Mouse (Mus musculus) embryonic facial prominence, embryonic 15.5 days (tissue): ENCODE data around the gene Usp36. TPM values are rescaled to one million over a fixed set of nuclear protein-coding genes. Genes with fewer than 3 reads are reported as not detected.

Experiments used
- ATAC-seq: fragments of 200-750 bp; cut with Nextera tagmentation; 2 replicates; pipeline ENCODE4 v1.8.0; 2017; ENCODE audit warnings: low read depth, moderate TSS enrichment; ENCODE audit not compliant: insufficient number of reproducible peaks, low FRiP score, low TSS enrichment
- H3K27ac ChIP-seq: fragments of 300-500 bp; sonication (generic); replicated peaks from 2 replicates; pipeline ENCODE4 v1.5.1; 2015; ENCODE audit warnings: mild to moderate bottlenecking, inconsistent platforms
- H3K27me3 ChIP-seq: fragments of 300-500 bp; sonication (generic); 2 replicates; pipeline ENCODE4 v1.6.1; 2015; ENCODE audit warnings: inconsistent platforms
- H3K36me3 ChIP-seq: fragments of 300-500 bp; sonication (generic); 2 replicates; pipeline ENCODE4 v1.6.1; 2015; ENCODE audit warnings: mild to moderate bottlenecking, inconsistent platforms
- H3K4me1 ChIP-seq: fragments of 300-500 bp; sonication (generic); 2 replicates; pipeline ENCODE4 v1.6.1; 2015; ENCODE audit warnings: inconsistent platforms
- H3K4me2 ChIP-seq: fragments of 300-500 bp; sonication (generic); replicated peaks from 2 replicates; pipeline ENCODE4 v1.6.1; 2015; ENCODE audit warnings: mild to moderate bottlenecking, inconsistent platforms
- H3K4me3 ChIP-seq: fragments of 300-500 bp; sonication (generic); replicated peaks from 2 replicates; pipeline ENCODE4 v1.5.1; 2015; ENCODE audit warnings: mild to moderate bottlenecking, inconsistent platforms
- H3K9ac ChIP-seq: fragments of 300-500 bp; sonication (generic); 2 replicates; pipeline ENCODE4 v1.6.1; 2015; ENCODE audit warnings: inconsistent platforms
- H3K9me3 ChIP-seq: fragments of 300-500 bp; sonication (generic); replicated peaks from 2 replicates; pipeline ENCODE4 v1.6.1; 2016; ENCODE audit warnings: inconsistent platforms
- WGBS: fragments of 180-500 bp; shearing (Covaris S2); methylation state at CpG from one replicate; pipeline ENCODE4 v1.1.7; 2015; 5-methylcytosine and 5-hydroxymethylcytosine counted together
- polyA plus RNA-seq: library from polyadenylated mRNA; unstranded; fragments of >200 nt; fragmentation: Nextera tagmentation; extraction: Ambion mirVana; gene quantifications from 2 replicates; pipeline ENCODE4 v1.2.1, GENCODE M21; 2015

Gene Usp36
- polyA plus RNA-seq, 1 experiment from 2014 or later = 25.4 TPM

GRCm38 (mm10) chr11:118248150-118249011 is 41.7 kb downstream of the Usp36 start, which contains the start of gene Cyth1:
Cyth1 (minus strand) TSS chr11:118248592.
- peak within 1 kb of the TSS; percentile 90 for H3K4me3 ChIP-seq
- H3K36me3 ChIP-seq = no peaks in the 10 kb centered on the region
- peak within 1 kb of the TSS; percentile 82 for H3K9ac ChIP-seq
- under 1% methylated on average over 86 of the region's 86 CpGs for WGBS
- H3K4me1 ChIP-seq = peaks cover 32% of the 10 kb centered on the region
- no peaks in the 10 kb centered on the region for H3K9me3 ChIP-seq
- peak within 1 kb of the TSS; percentile 84 for H3K27ac ChIP-seq
- peak; percentile 96 for ATAC-seq
- no peaks in the 10 kb centered on the region for H3K27me3 ChIP-seq
- H3K4me2 ChIP-seq = peak within 1 kb of the TSS; percentile 86

GRCm38 (mm10) chr11:118247359-118248095 is 42.5 kb downstream of the Usp36 start:
- H3K36me3 ChIP-seq = no peaks in the 10 kb centered on the region
- H3K4me2 ChIP-seq = peak overlapping the region; percentile 86
- H3K9me3 ChIP-seq = no peaks in the 10 kb centered on the region
- no peaks in the 10 kb centered on the region for H3K27me3 ChIP-seq
- peak overlapping the region; percentile 82 for H3K9ac ChIP-seq
- peaks cover 31% of the 10 kb centered on the region for H3K4me1 ChIP-seq
- under 1% methylated on average over 43 of the region's 43 CpGs for WGBS
- H3K27ac ChIP-seq = peak overlapping the region; percentile 68
- no peak for ATAC-seq
- H3K4me3 ChIP-seq = peak overlapping the region; percentile 90

DNA sequence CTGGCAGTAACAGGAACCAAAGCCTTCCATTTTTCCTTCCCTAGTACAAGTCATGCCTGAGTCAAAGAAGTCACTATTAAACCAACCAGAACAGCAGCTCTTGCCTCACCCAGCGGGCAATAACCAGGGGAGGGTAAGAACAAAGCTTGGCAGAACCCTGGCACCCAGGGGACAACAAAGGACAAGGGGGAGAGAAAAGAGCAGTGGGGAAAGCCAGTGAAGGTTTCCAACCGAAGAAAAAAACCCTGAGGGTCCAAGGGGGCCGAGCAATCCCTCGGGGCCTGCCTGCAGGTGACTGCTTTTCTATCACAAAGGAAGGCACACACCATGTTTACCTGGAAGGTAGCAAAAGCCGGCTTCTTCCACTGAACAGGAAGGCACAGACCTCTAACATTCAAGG is 43.3 kb downstream of the Usp36 start:
- WGBS = 47% methylated on average over 5 of the region's 5 CpGs

DNA sequence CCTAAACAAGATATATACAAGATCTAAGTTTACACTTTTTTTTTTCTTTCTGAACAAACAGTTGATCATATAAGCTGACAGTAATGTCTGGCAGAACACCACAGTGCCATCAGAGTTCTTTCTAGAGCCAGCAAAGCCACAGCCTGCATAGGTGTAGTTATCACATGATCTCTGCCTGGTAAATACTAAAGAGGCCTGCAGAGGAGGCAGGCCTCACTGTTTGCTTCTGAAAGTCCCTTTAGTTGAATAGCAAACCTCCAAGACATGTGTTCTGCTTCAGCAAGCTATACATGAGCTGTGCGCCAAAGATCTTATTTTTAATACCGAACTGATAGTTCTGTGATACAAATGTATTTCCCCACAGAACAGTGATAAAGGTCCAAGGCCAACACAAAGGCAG is 44.9 kb downstream of the Usp36 start:
- no peak for ATAC-seq
- Histone ChIP-seq H3K36me3 (no peaks in the 10 kb centered on the region), H3K27me3 (no peaks in the 10 kb centered on the region), H3K4me3 (no peak overlapping the region), H3K9ac (no peak overlapping the region), H3K27ac (no peak overlapping the region), H3K9me3 (no peaks in the 10 kb centered on the region), H3K4me2 (no peak overlapping the region), H3K4me1 (peaks cover 48% of the 10 kb centered on the region)
- WGBS = 92% methylated on average over 2 of the region's 2 CpGs

More for the DNA sequence above, 43.3 kb downstream of the Usp36 start:
- H3K4me3 ChIP-seq = peak overlapping the region; percentile 90
- no peaks in the 10 kb centered on the region for H3K9me3 ChIP-seq
- H3K4me1 ChIP-seq = peaks cover 39% of the 10 kb centered on the region
- H3K27me3 ChIP-seq = no peaks in the 10 kb centered on the region
- H3K27ac ChIP-seq = peak overlapping the region; percentile 68; the same call in 1 of the 2 replicates
- peak overlapping the region; percentile 86 for H3K4me2 ChIP-seq
- peak overlapping the region; percentile 82; the same call in 1 of the 2 replicates for H3K9ac ChIP-seq
- no peak for ATAC-seq
- no peaks in the 10 kb centered on the region for H3K36me3 ChIP-seq

DNA sequence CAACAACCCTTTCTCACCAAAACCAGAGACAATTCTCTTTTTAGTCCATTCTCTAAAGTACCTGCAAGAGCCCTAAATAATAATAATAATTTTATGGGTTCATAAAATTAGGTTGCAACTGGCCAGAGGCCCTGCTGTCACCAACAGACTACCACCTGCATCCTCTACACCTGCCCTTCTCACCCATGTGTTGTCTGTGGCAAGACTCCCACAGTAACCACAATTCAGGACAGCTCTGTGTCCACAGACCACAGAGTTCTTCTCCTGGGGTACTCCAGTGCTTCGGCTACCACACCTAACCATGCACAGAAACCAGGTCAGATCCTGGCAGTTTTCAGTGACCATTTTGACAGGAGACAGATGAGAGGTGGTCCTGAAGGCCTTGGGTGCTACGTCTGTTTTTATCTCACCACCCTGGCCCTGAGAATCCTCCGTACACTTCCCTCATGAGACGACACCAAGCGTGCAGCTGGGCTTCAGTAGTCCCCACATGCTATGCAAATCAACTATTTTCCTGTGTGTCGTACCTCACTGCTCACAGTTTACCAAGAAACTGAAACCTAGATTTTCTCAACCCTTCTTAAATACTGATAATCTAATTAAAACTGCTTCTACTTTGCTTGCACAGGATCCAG is 46.3 kb downstream of the Usp36 start:
- Histone ChIP-seq H3K4me3 (no peak overlapping the region), H3K9me3 (no peaks in the 10 kb centered on the region), H3K4me2 (no peak overlapping the region), H3K4me1 (peaks cover 56% of the 10 kb centered on the region), H3K36me3 (no peaks in the 10 kb centered on the region), H3K27ac (no peak overlapping the region), H3K27me3 (no peaks in the 10 kb centered on the region), H3K9ac (no peak overlapping the region)
- WGBS = 82% methylated on average over 6 of the region's 6 CpGs
- no peak for ATAC-seq

GRCm38 (mm10) chr11:118242506-118242905 is 47.5 kb downstream of the Usp36 start:
- H3K4me1 ChIP-seq = peaks cover 64% of the 10 kb centered on the region

DNA sequence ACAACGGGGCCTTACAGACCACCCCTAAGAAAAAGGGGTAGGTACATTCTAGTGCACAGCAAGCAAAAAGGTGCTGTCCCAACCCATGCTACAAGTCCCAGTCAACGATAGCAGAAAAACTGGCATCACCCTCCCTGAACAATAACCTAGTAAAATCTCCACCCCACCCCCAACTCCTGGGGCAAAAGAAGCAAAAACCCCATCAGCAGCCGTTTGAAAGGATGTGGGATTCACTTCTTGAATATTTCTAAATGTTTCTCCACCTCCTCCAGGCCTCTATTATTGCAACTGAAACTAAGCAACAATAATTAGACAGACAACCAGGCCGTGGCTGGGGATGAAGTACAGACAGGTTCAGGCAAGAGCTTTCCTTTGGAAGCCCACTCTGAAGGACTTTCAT is 49.7 kb downstream of the Usp36 start:
- Histone ChIP-seq H3K9me3 (no peaks in the 10 kb centered on the region), H3K27me3 (no peaks in the 10 kb centered on the region), H3K4me2 (no peak overlapping the region), H3K4me1 (peaks cover 56% of the 10 kb centered on the region), H3K4me3 (no peak overlapping the region), H3K36me3 (no peaks in the 10 kb centered on the region), H3K27ac (peak overlapping the region; percentile 84), H3K9ac (no peak overlapping the region)
- ATAC-seq = no peak
- 40% methylated on average over 4 of the region's 4 CpGs for WGBS

More at GRCm38 (mm10) chr11:118242506-118242905, 47.5 kb downstream of the Usp36 start:
- Histone ChIP-seq H3K9ac (no peak overlapping the region), H3K27ac (no peak overlapping the region), H3K4me2 (no peak overlapping the region), H3K9me3 (no peaks in the 10 kb centered on the region), H3K36me3 (no peaks in the 10 kb centered on the region), H3K27me3 (no peaks in the 10 kb centered on the region), H3K4me3 (no peak overlapping the region)
- ATAC-seq = no peak
- WGBS = 45% methylated on average over 4 of the region's 4 CpGs

DNA sequence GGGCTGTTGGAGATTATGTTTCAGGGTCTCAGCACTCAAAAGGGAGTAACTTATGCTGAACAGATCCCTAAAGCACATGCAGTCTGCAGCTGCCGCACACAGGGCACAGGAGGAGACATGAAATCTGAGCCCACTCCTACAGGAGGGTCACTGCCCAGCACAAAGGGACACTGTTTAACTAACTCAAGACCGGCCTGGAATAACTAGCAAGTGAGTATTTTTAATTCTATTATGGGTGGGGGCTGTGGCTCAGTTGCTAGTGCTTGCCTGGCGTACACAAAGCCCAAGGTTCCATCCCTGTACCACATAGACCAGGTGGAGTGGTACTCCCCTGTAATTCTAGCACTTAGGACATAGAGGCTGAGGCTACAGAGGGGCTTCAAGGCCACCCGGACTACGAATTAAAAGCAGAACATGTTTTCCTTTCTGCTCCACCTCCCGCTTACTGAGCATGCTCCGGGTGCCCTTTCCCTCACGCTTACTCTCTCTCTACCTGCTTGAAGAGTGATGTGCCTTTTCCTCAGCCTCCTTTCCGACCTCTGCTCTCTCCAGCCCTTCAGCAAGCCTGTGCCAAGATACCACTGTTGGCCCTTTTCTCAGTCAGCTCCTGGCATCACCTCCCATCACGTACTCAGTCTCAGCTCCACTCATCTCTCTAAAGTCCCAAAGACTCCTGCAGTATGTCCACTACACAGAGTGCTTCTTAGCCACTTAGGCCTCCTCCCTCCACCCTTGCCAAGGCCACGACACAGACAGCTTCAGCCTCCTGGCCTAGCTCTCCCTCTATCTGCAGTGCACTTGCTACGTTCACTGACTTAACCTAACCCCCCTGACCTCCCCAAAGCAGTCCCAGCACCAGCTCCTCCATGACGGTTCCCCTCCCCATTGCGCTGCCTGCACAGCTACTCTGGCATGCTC is 50.5 kb downstream of the Usp36 start:
- H3K27ac ChIP-seq = peak overlapping the region; percentile 84
- H3K9me3 ChIP-seq = no peaks in the 10 kb centered on the region
- peak overlapping the region; percentile 27 for H3K4me2 ChIP-seq
- peaks cover 55% of the 10 kb centered on the region for H3K4me1 ChIP-seq
- 0 out of 2 replicates have a peak overlapping the region, but pooled peaks have one; percentile 3 for H3K4me3 ChIP-seq
- H3K36me3 ChIP-seq = no peaks in the 10 kb centered on the region
- WGBS = 31% methylated on average over 14 of the region's 14 CpGs
- ATAC-seq = peak; percentile 73
- no peak overlapping the region for H3K9ac ChIP-seq
- H3K27me3 ChIP-seq = no peaks in the 10 kb centered on the region

- Histone ChIP-seq H3K4me2 (no peak overlapping the region), H3K9me3 (no peaks in the 10 kb centered on the region), H3K4me1 (peaks cover 59% of the 10 kb centered on the region), H3K9ac (no peak overlapping the region), H3K27me3 (no peaks in the 10 kb centered on the region), H3K36me3 (no peaks in the 10 kb centered on the region), H3K27ac (peak overlapping the region; percentile 51; the same call in 1 of the 2 replicates), H3K4me3 (no peak overlapping the region)
- 55% methylated on average over 6 of the region's 6 CpGs for WGBS
- no peak for ATAC-seq
Observed at GRCm38 (mm10) chr11:118236520-118237190, 53.4 kb downstream of the Usp36 start.

DNA sequence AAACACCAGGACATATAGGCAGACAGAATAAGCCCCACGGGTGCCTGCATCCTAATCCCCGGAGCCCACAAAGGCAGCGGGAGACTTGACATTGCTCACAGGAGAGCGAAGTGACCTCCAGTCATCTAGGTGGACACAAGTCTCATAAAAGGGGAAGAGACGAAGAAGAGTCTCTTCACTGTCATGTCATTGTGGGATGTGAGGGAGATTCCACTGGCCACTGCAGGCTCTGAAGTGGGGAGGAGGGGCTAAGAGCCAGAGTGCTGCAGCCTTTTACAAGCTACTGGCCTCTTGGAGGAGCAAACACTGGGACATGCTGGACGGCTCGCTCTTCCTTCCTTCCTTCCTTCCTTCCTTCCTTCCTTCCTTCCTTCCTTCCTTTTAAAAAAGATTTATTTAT is 55.1 kb downstream of the Usp36 start:
- Histone ChIP-seq H3K9ac (no peak overlapping the region), H3K27me3 (no peaks in the 10 kb centered on the region), H3K4me1 (peaks cover 56% of the 10 kb centered on the region), H3K36me3 (no peaks in the 10 kb centered on the region), H3K4me3 (no peak overlapping the region), H3K4me2 (no peak overlapping the region), H3K9me3 (no peaks in the 10 kb centered on the region), H3K27ac (no peak overlapping the region)
- WGBS = 80% methylated on average over 7 of the region's 7 CpGs
- no peak for ATAC-seq
